Mouse (Mus musculus): Measurements from ENCODE around the gene Vsir.

Vsir gene

GRCm38 (mm10) chr10:60351761-60352455 is 5.3 kb downstream of the Vsir start:
- no peak for ATAC-seq (ENCODE audit: insufficient number of reproducible peaks, low FRiP score, low TSS enrichment)

- ATAC-seq (ENCODE audit: insufficient number of reproducible peaks, low FRiP score, low TSS enrichment), result no peak
Observed at GRCm38 (mm10) chr10:60353241-60354002, 6.8 kb downstream of the Vsir start.

- no peak for ATAC-seq (ENCODE audit: insufficient number of reproducible peaks, low FRiP score, low TSS enrichment)
Observed at GRCm38 (mm10) chr10:60354003-60354325, 7.3 kb downstream of the Vsir start.

GRCm38 (mm10) chr10:60354881-60355677 is 8.4 kb downstream of the Vsir start:
- ATAC-seq (ENCODE audit: insufficient number of reproducible peaks, low FRiP score, low TSS enrichment), result no peak

GRCm38 (mm10) chr10:60357441-60357840 is 10.8 kb downstream of the Vsir start:
- no peak for ATAC-seq (ENCODE audit: insufficient number of reproducible peaks, low FRiP score, low TSS enrichment)

GRCm38 (mm10) chr10:60357901-60358300 is 11.2 kb downstream of the Vsir start:
- no peak for ATAC-seq (ENCODE audit: insufficient number of reproducible peaks, low FRiP score, low TSS enrichment)

- no peak for ATAC-seq (ENCODE audit: insufficient number of reproducible peaks, low FRiP score, low TSS enrichment)
Observed at GRCm38 (mm10) chr10:60358776-60359175, 12.1 kb downstream of the Vsir start.

- no peak for ATAC-seq (ENCODE audit: insufficient number of reproducible peaks, low FRiP score, low TSS enrichment)
Observed at GRCm38 (mm10) chr10:60361615-60362309, 15.1 kb downstream of the Vsir start.

- ATAC-seq (ENCODE audit: insufficient number of reproducible peaks, low FRiP score, low TSS enrichment), result no peak
Observed at GRCm38 (mm10) chr10:60362310-60362628, 15.6 kb downstream of the Vsir start.

- ATAC-seq (ENCODE audit: insufficient number of reproducible peaks, low FRiP score, low TSS enrichment), result no peak
Observed at GRCm38 (mm10) chr10:60363426-60363825, 16.8 kb downstream of the Vsir start.

- ATAC-seq (ENCODE audit: insufficient number of reproducible peaks, low FRiP score, low TSS enrichment), result no peak
Observed at GRCm38 (mm10) chr10:60367145-60367544, 20.5 kb downstream of the Vsir start.

- no peak for ATAC-seq (ENCODE audit: insufficient number of reproducible peaks, low FRiP score, low TSS enrichment)
Observed at GRCm38 (mm10) chr10:60367904-60368303, 21.3 kb downstream of the Vsir start.

- ATAC-seq (ENCODE audit: insufficient number of reproducible peaks, low FRiP score, low TSS enrichment), result no peak
Observed at GRCm38 (mm10) chr10:60369405-60369804, 22.8 kb downstream of the Vsir start.

GRCm38 (mm10) chr10:60370098-60370497 is 23.4 kb downstream of the Vsir start:
- no peak for ATAC-seq (ENCODE audit: insufficient number of reproducible peaks, low FRiP score, low TSS enrichment)

- ATAC-seq (ENCODE audit: insufficient number of reproducible peaks, low FRiP score, low TSS enrichment), result no peak
Observed at GRCm38 (mm10) chr10:60370601-60371061, 24.0 kb downstream of the Vsir start.

- ATAC-seq (ENCODE audit: insufficient number of reproducible peaks, low FRiP score, low TSS enrichment), result no peak
Observed at GRCm38 (mm10) chr10:60371596-60372386, 25.1 kb downstream of the Vsir start.

GRCm38 (mm10) chr10:60373543-60373936 is 26.9 kb downstream of the Vsir start:
- ATAC-seq (ENCODE audit: insufficient number of reproducible peaks, low FRiP score, low TSS enrichment), result no peak

- ATAC-seq (ENCODE audit: insufficient number of reproducible peaks, low FRiP score, low TSS enrichment), result no peak
Observed at GRCm38 (mm10) chr10:60373937-60374578, 27.4 kb downstream of the Vsir start.

- ATAC-seq (ENCODE audit: insufficient number of reproducible peaks, low FRiP score, low TSS enrichment), result no peak
Observed at GRCm38 (mm10) chr10:60376704-60377103, 30.1 kb downstream of the Vsir start.

Data from cerebellum, adult (tissue).